Mouse (Mus musculus) T-helper 17 cell (primary cell): Measurements from ENCODE around the gene Trmt1.

Experiments
- in situ Hi-C, 2 experiments: fragments of 300-600 bp; cut with MboI, MseI; formaldehyde crosslinking; loops; 1 replicate in 1 of 2; 2 replicates in 1 of 2; pipeline ENCODE4 v1.15.1; 2025; ENCODE audit warnings: high pct_unique_total_duplicates in 2 of 2

Trmt1 gene

GRCm38 (mm10) chr8:84658951-84659350 is 27.2 kb upstream of the Trmt1 start:
- in situ Hi-C loops = no loop called here

- in situ Hi-C loops = loop anchor here in 1 of 2 experiments (5.0 kb wide), 1 partner anchor 317 kb away; the partner anchor contains the start of gene Junb
Measured at GRCm38 (mm10) chr8:84659936-84660818, 25.9 kb upstream of the Trmt1 start.

- in situ Hi-C loops = loop anchor here in 1 of 2 experiments (5.0 kb wide), 1 partner anchor 316 kb away; the partner anchor contains the start of gene Junb
Measured at GRCm38 (mm10) chr8:84660819-84661457, 25.2 kb upstream of the Trmt1 start.

- in situ Hi-C loops = loop anchor here in 1 of 2 experiments (5.0 kb wide), 1 partner anchor 316 kb away; the partner anchor contains the start of gene Junb
Measured at GRCm38 (mm10) chr8:84661458-84661871, 24.6 kb upstream of the Trmt1 start.

GRCm38 (mm10) chr8:84661961-84662571 is 24.0 kb upstream of the Trmt1 start:
- in situ Hi-C loops = loop anchor here in 1 of 2 experiments (5.0 kb wide), 1 partner anchor 315 kb away; the partner anchor contains the start of gene Junb

GRCm38 (mm10) chr8:84662581-84663065 is 23.5 kb upstream of the Trmt1 start, which contains the start of gene Ier2:
Gene Ier2 (minus strand): TSS chr8:84662852.
- in situ Hi-C loops = loop anchor here in 1 of 2 experiments (5.0 kb wide), 1 partner anchor 315 kb away; the partner anchor contains the start of gene Junb

- in situ Hi-C loops = loop anchor here in 1 of 2 experiments (5.0 kb wide), 1 partner anchor 314 kb away; the partner anchor contains the start of gene Junb
Measured at GRCm38 (mm10) chr8:84663483-84664327, 22.4 kb upstream of the Trmt1 start.

- in situ Hi-C loops = loop anchor here in 1 of 2 experiments (5.0 kb wide), 1 partner anchor 313 kb away; the partner anchor contains the start of gene Junb
Measured at GRCm38 (mm10) chr8:84664566-84665384, 21.3 kb upstream of the Trmt1 start.

GRCm38 (mm10) chr8:84665385-84665893 is 20.7 kb upstream of the Trmt1 start:
- in situ Hi-C loops = no loop called here

- in situ Hi-C loops = no loop called here
Measured at GRCm38 (mm10) chr8:84668081-84668480, 18.0 kb upstream of the Trmt1 start.

GRCm38 (mm10) chr8:84668731-84669485 is 17.2 kb upstream of the Trmt1 start:
- in situ Hi-C loops = no loop called here

GRCm38 (mm10) chr8:84670295-84671006 is 15.7 kb upstream of the Trmt1 start:
- in situ Hi-C loops = loop anchor here in 1 of 2 experiments (10.0 kb wide), 1 partner anchor 614 kb away; no protein-coding TSS in a partner anchor

GRCm38 (mm10) chr8:84677305-84677704 is 8.8 kb upstream of the Trmt1 start:
- in situ Hi-C loops = loop anchor here in 1 of 2 experiments (10.0 kb wide), 1 partner anchor 607 kb away; no protein-coding TSS in a partner anchor

- in situ Hi-C loops = no loop called here
Measured at GRCm38 (mm10) chr8:84681476-84681875, 4.6 kb upstream of the Trmt1 start.

- in situ Hi-C loops = no loop called here
Measured at GRCm38 (mm10) chr8:84682257-84682656, 3.9 kb upstream of the Trmt1 start.

GRCm38 (mm10) chr8:84684537-84684936 is 1.6 kb upstream of the Trmt1 start:
- in situ Hi-C loops = no loop called here

- in situ Hi-C loops = no loop called here
Measured at GRCm38 (mm10) chr8:84687003-84687704, 1.0 kb downstream of the Trmt1 start.
